Mouse (Mus musculus): ENCODE measurements at regions not wholly inside any gene's neighbourhood (a gene's known extent, or its start where the extent isn't known, plus 50 kb on each side); places are given as distances from the start of the nearest gene placed in this dataset.

DNA sequence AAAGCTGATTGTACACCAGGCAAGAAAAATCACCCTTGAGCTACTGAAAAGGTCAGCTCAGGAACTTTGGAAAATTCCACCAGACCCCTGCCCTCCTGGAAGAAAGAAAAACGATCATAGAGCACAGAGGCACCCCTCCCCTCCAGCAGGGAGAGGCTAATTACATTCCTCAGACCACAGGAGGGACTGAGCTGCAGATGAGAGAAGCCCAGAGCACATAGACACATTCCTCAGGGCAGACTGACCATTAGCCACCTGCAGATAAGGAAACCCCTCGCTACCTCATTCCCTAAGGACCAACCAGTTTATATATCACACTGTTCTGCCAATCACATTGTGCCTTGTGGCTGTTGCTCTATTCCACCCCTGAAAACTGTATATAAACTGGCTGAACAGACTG lies 230.3 kb downstream of the Parp8 start:
- no peak for DNase-seq (ENCODE audit: low spot score in 2 of 2)

DNA sequence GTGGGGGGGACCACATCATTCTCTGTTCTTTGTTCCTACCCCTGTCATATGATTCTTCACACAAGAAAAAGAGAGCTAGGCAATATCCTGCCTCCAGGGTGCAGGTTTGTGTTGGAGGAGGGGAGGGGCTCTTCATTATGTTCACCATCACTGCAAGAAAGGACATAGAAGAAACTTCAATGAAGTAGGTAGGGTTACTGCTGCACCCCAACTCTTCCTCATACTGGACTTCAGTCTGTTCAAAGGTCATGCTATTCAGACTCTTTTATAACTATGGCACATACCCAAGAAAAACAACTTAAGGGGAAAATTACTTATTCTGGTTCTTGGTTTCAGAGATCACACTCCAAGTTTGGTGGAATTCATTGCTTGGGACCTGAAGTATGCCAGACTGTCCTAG lies 243.7 kb downstream of the Parp8 start:
- no peak for DNase-seq (ENCODE audit: low spot score in 2 of 2)

- DNase-seq (ENCODE audit: low spot score in 2 of 2), result no peak
These were observed 259.8 kb downstream of the Parp8 start for GRCm38 (mm10) chr13:116765491-116765890.

DNA sequence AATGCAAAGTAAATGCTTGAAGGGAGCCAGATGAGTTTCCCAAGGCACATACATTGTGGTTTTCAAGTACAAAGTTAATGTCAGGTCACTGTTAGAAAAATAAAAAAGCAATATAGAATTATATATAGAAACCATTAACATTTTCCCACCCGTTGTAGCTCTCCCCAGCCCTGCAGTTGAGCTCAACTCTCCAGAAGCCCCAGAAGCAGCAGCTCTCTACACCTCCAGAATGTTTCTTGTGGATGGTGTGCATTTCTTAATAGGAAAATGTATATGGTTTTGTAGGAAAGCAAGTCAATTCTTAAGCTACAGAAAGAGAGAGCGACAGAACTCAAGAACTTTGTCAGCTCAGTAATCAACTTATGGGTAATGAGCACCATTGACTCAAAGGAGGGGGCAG lies 265.4 kb downstream of the Parp8 start:
- DNase-seq (ENCODE audit: low spot score in 2 of 2), result no peak

DNA sequence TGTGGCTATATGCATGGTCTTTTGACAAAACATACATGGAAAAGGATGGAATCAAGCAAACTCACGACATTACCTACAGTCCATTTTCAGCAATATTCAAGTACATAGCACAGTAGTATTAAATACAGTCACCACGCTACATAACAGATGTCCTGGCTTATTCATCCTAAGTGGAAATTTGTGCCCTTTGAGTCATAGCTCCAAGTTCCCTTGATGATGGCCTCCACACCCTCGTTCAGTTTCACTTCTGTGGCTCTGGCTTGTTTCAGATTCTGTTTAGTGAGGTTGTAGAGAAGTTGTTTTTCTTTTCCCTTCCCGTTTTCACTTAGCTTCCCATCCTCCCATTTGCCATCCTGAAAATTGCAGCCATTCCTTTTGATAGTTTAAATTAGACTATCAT lies 284.5 kb downstream of the Parp8 start:
- no peak for DNase-seq (ENCODE audit: low spot score in 2 of 2)

DNA sequence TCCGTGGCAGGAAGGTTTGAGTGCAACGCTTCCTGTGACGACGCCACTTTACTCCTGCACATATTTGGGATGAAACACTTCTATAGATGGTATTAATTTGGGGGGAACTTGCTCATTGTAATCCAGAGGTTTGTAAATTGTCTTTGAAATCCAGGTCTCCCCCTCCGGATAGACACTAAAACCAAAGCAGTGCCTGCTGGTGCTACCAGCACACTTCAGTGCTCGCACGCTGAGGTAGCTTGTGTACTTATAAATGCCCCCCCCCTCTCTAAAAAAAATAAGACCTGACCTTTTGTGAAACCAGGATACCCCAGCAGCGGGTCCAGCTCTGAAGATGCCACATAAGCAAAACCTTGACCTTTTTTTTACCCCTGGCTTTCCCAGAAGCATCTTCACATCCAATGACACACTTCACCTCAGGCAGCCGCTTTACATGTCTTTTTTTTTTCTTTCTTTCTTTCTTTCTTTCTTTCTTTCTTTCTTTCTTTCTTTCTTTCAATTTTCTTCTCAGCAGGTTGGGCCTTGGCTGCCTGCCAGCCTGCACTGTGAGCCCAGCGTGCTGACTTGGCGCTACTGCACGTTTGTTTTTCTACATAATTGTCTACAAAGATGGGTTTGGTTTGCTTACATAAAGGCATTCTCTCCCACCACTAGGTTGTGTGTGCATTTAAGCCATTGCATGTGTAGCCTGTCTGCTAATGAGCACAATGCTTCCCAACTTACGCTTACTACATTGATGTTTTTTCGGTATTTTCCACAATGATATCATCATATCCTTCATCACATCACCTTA lies 301.8 kb downstream of the Parp8 start:
- DNase-seq (ENCODE audit: low spot score in 2 of 2), result no peak

- no peak for DNase-seq (ENCODE audit: low spot score in 2 of 2)
These were observed 310.5 kb downstream of the Parp8 start for GRCm38 (mm10) chr13:116714809-116715208.

DNA sequence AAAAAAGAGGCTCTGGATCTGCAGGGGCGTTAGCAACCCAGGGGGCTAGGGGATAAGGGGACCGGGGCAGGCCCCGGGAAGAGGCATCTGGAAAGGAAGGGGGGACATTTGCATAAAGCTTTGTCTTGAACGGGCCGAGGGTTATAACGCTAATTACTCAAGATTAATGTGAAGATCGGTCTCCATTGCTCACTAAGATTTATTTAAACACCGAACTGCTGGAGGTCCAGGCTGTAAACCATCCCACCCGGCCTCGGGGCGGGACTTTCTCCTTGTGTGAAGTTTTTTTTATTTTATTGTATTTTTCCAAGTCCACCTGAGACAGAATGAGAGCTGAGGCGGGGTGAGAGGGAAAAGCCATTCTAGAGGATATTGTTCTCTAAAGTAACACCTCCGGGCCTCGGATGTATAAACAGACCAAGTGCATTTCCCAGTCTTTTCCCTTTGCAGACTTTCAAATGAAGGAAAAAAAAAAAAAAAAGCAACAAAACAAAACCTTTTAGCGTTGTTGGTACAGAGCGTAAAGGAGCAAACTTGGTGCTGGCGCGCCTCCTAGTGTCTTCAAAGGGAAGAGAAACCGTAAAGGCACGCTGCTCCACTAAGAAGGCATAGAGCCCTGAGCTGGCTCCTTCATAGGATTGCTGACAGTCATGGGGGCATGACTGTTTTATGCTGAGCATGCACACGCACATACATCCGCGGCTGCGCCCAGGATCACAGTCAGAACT lies 313.3 kb downstream of the Parp8 start:
- peak; percentile 29 to 68 for DNase-seq (ENCODE audit: low spot score in 2 of 2)

DNA sequence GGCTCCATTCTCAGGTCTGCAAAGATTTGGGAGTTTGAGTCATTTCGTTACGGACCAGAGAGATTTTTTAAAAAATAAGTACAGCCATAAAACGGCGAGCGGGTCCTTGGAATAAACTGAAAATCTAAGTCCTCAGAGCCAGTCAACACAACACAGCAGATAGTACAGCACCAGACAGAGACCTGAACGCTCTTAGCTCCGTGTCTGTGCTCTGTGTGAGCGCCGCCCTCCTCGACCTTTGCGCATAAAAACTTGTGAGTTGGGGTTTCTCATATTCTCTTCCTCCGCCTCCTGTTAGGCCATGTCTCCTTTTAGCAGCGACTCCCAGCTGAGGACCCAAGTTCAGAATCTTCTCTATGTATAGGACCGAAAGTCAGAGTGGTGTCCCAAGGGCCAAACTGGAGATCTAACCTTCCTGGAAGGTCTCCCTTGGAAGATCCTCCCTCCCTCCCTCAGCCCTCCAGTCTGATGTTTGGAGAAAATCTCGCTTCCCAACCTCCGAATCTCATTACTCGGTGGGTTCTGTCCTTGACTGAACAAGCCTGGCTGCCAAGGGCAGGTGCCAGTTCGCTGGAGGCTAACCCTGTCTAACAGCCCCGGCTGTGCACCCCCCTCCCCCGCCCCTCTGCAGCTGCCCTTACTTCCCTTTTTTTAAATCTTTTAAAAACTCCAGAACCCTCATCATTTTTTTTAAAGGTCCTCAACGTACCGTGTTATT lies 314.0 kb downstream of the Parp8 start:
- no peak for DNase-seq (ENCODE audit: low spot score in 2 of 2)

- no peak for DNase-seq (ENCODE audit: low spot score in 2 of 2)
These were observed 315.7 kb downstream of the Parp8 start for GRCm38 (mm10) chr13:116709671-116710070.

GRCm38 (mm10) chr13:116708846-116709245 lies 316.5 kb downstream of the Parp8 start:
- no peak for DNase-seq (ENCODE audit: low spot score in 2 of 2)

DNA sequence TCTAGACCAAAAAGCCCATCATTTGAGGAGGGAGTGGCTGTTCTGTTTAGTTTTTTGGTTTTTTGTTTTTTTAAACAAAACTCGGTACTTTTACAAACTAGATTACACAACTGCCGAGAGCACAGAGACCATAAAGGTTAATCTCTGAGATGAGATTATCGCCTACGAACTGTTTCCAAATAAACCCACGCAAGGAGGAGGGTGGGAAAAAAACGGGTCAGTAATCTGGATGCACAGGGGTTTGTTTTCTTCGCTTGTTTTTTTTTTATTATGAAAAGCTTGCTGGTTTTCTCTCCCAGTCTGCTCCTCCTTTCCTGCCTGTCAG lies 316.9 kb downstream of the Parp8 start:
- no peak for DNase-seq (ENCODE audit: low spot score in 2 of 2)

DNA sequence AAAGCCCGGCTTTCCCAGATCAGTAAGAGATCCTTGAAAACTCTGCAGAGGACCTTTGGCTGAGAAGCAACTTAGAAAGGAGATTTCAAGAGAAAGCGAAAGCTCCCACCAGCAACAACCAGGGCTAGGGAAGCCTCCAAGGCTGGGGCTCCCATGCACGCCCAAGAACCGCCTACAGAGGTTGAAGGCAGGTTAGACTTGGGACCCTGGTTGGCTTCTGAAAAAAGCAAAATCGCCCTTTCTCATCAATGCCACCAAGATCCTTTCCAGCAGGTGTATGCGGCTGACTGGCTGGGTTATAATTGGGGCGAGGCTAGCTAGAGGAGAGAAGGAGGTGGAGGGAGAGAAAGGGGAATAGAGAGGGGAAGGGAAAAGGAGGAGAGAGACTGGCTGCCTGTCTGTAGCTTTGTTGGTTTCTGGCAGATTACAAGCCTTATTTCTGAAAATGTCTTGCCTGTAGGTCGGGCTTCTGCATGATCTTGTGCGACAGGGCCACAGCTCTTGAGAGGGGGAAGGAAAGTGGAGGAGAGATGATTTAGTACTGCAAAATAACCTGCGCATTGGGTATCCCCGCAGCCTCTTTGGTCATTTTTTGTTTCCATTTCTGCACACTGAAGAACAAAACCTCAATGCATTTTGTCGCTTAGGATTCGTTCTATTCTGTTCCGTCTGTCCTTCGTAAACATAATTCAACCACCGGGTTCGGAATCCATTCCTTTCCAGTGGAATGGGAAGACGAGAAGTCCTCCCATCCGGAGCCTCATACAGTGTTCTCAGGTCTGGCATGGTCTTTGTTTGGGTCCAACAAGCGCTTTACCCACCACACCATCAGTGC lies 317.5 kb downstream of the Parp8 start:
- no peak for DNase-seq (ENCODE audit: low spot score in 2 of 2)

GRCm38 (mm10) chr13:116706401-116707330 lies 318.7 kb downstream of the Parp8 start:
- DNase-seq (ENCODE audit: low spot score in 2 of 2), result no peak

DNA sequence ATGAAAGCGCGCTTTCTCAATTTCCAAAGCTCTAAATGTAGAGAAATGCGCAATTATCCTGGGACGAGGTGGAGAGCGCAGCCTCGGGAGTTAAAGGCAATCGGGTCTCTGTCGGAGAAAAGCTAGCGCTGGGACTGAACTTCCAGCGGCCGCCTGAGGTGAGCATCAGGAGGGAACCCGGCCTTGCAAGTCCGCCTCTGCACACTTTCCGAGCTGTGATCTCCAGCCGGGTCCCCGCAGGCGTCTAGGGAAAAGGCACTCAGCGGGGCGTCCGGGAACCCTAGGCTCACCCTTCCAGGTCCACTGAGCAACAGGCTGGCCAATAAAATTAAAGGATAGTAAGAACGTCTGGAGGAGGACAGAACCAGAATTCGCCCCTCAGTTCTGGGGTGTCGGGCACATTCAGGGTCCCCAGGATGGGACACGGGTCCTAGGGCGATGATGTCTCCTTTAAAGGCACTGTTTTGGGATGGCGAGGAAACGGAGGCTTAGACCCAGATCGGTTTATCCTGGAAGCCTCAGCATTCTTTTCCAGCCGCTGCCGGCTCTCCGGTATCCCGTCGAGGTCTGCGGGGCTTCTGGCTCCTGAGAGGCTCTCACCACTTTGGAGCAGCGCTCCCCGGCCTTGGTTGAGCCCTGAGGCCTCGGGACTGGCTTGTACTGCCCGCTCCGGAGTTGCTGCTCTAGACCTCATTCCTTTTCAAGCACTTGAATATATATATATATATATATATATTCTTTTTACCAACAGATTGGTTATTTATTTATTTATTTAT lies 319.5 kb downstream of the Parp8 start:
- no peak for DNase-seq (ENCODE audit: low spot score in 2 of 2)

DNA sequence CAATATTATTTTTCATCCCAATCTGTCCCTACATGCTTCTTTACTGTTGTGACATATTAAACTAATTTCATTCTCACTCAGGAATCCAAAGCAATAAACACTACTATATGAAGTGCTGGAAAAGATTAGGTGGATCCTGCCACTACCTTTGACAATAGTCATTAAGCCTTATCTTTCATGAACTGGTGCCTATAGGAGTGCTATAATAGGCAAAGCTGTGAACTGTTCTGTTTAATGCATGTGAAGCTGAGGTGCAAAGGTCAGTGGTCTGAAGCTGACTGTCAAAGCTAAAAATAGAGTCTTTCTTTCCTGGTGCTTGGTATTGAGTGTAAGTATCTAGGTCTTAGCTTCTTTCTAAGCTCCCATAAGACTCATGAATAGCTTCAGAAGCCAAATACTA lies 336.6 kb downstream of the Parp8 start:
- DNase-seq (ENCODE audit: low spot score in 2 of 2), result no peak

Measured in spleen, postnatal 4 days (tissue).